8 mouse cellular contexts compared by ENCODE assay signal in the genomic region with DNA sequence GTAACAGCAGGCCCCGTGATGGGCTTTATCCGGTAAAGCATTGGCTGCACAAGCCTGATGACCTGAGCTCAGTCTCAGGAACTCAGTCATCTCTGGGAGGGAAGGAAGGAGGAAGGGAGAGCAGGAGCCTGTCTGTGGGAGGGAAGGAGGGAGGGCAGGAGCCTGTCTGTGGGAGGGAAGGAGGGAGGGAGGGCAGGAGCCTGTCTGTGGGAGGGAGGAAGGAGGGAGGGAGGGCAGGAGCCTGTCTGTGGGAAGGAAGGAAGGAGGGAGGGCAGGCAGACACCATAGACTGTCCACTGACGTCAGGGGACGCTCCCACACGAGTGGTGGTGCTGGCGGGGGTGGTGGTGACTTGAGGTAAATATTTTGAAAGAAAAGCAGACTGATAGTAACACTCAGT. TPM values are rescaled to one million over a fixed set of nuclear protein-coding genes. Genes with fewer than 3 reads are reported as not detected.
DNase-seq lines count a peak whose midpoint lies in the region; ATAC-seq and TF ChIP-seq lines count a peak whose summit lies in the region.

No protein-coding gene starts in this region.

- H3K4me2 ChIP-seq in heart, embryonic 13.5 days, result no peak overlapping the region
- H3K4me2 ChIP-seq in forebrain, embryonic 15.5 days (replicated peaks), result no peak overlapping the region
- H3K4me2 ChIP-seq in liver, postnatal 0 days (ENCODE audit: low read depth, low read length), result no peak overlapping the region

- 79% methylated on average over 6 of the region's 6 CpGs for WGBS in heart, embryonic 13.5 days
- 87% methylated on average over 6 of the region's 6 CpGs for WGBS in forebrain, embryonic 15.5 days
- 81% methylated on average over 6 of the region's 6 CpGs for WGBS in liver, postnatal 0 days (ENCODE audit: insufficient replicate concordance)

- H3K9ac ChIP-seq in heart, embryonic 13.5 days, result no peak overlapping the region
- no peak overlapping the region for H3K9ac ChIP-seq in forebrain, embryonic 15.5 days (replicated peaks)
- H3K9ac ChIP-seq in liver, postnatal 0 days (replicated peaks), result no peak overlapping the region

- intact Hi-C loops in heart, postnatal 25 days (cut with DNase I), result no loop called here

- no peak overlapping the region for H3K27ac ChIP-seq in heart, embryonic 13.5 days (replicated peaks)
- no peak overlapping the region for H3K27ac ChIP-seq in forebrain, embryonic 15.5 days (replicated peaks)
- no peak overlapping the region for H3K27ac ChIP-seq in liver, postnatal 0 days (ENCODE audit: low read depth)

- no peaks in the 10 kb centered on the region for H3K4me1 ChIP-seq in heart, embryonic 13.5 days
- H3K4me1 ChIP-seq in forebrain, embryonic 15.5 days, result no peaks in the 10 kb centered on the region
- no peaks in the 10 kb centered on the region for H3K4me1 ChIP-seq in liver, postnatal 0 days (ENCODE audit: insufficient read depth)

- no peak overlapping the region for H3K4me3 ChIP-seq in heart, embryonic 13.5 days
- no peak overlapping the region for H3K4me3 ChIP-seq in forebrain, embryonic 15.5 days
- no peak overlapping the region for H3K4me3 ChIP-seq in liver, postnatal 0 days (ENCODE audit: low read depth, low read length)

- H3K9me3 ChIP-seq in heart, embryonic 13.5 days, result no peaks in the 10 kb centered on the region
- H3K9me3 ChIP-seq in forebrain, embryonic 15.5 days, result no peaks in the 10 kb centered on the region
- H3K9me3 ChIP-seq in liver, postnatal 0 days (ENCODE audit: low read length), result no peaks in the 10 kb centered on the region

- 0 out of 2 replicates have a peak, but pooled peaks have one; percentile 42 for ATAC-seq in heart, embryonic 13.5 days (ENCODE audit: extremely low read depth, insufficient number of reproducible peaks, low FRiP score, low TSS enrichment)
- ATAC-seq in forebrain, embryonic 15.5 days (replicated peaks), result peak; percentile 71; the same call in 1 of the 2 replicates
- peak; percentile 68 for ATAC-seq in liver, postnatal 0 days

- peaks cover 87% of the 10 kb centered on the region for H3K36me3 ChIP-seq in heart, embryonic 13.5 days
- peaks cover 24% of the 10 kb centered on the region for H3K36me3 ChIP-seq in forebrain, embryonic 15.5 days
- H3K36me3 ChIP-seq in liver, postnatal 0 days (replicated peaks; ENCODE audit: insufficient read depth, low read length), result peaks cover 67% of the 10 kb centered on the region

- no peak for DNase-seq in heart, postnatal 25 days (ENCODE audit: low spot score)
- DNase-seq in CD4-positive helper T cell, adult 2 months (ENCODE audit: low read depth, low spot score), result peak; percentile 42
- peak; percentile 44 for DNase-seq in liver, postnatal 0 days
- no peak for DNase-seq in natural killer cell, adult 2 months (ENCODE audit: low spot score in 2 of 2)
- DNase-seq in thymus, postnatal 36 days, result no peak
- DNase-seq in adrenal gland, postnatal 25 days, result no peak

- no peak for TF ChIP-seq CTCF in liver, postnatal 0 days (IDR thresholded peaks at IDR 0.05; ENCODE audit: low read depth)

- no peaks in the 10 kb centered on the region for H3K27me3 ChIP-seq in heart, embryonic 13.5 days (replicated peaks)
- no peaks in the 10 kb centered on the region for H3K27me3 ChIP-seq in forebrain, embryonic 15.5 days
- no peaks in the 10 kb centered on the region for H3K27me3 ChIP-seq in liver, postnatal 0 days (ENCODE audit: insufficient read depth, low read length)

- no peak for TF ChIP-seq EP300 in liver, postnatal 0 days (IDR thresholded peaks at IDR 0.05; ENCODE audit: low read depth)

RNA-seq across cellular contexts. Expression of a gene that starts 31.9 kb away (rescaled TPM):
- 2.7 and 3.2 TPM in 2 replicates for polyA plus RNA-seq in heart, embryonic 13.5 days (2015; fragmentation: Nextera tagmentation; extraction: Ambion mirVana)
- total RNA-seq in heart, postnatal 25 days (2021), result 1 to 10 TPM; 3.7 to 3.8 TPM
- polyA plus RNA-seq in forebrain, embryonic 15.5 days (2015; fragmentation: Nextera tagmentation; extraction: Ambion mirVana), result 2.1 and 3.7 TPM in 2 replicates
- polyA plus RNA-seq in liver, postnatal 0 days (2015; fragmentation: Nextera tagmentation; extraction: Ambion mirVana), result 0.59 and 0.67 TPM in 2 replicates
- 1.3 and 2.0 TPM in 2 replicates for total RNA-seq in adrenal gland, postnatal 25 days (2021)

RNA-seq across cellular contexts. Expression of a gene that starts 36.8 kb away (rescaled TPM):
- 17.3 and 17.8 TPM in 2 replicates for polyA plus RNA-seq in heart, embryonic 13.5 days (2015; fragmentation: Nextera tagmentation; extraction: Ambion mirVana)
- 1 to 10 TPM; 1.1 TPM for total RNA-seq in heart, postnatal 25 days (2021)
- 12.6 and 14.6 TPM in 2 replicates for polyA plus RNA-seq in forebrain, embryonic 15.5 days (2015; fragmentation: Nextera tagmentation; extraction: Ambion mirVana)
- 8.2 and 9.0 TPM in 2 replicates for polyA plus RNA-seq in liver, postnatal 0 days (2015; fragmentation: Nextera tagmentation; extraction: Ambion mirVana)
- total RNA-seq in adrenal gland, postnatal 25 days (2021), result 4.0 and 7.1 TPM in 2 replicates

RNA-seq across cellular contexts. Expression of a gene that starts 58.4 kb away (rescaled TPM):
- polyA plus RNA-seq in heart, embryonic 13.5 days (2015; fragmentation: Nextera tagmentation; extraction: Ambion mirVana), result 0.60 and 1.0 TPM in 2 replicates
- under 1 TPM; 0.22 to 0.29 TPM for total RNA-seq in heart, postnatal 25 days (2021)
- polyA plus RNA-seq in forebrain, embryonic 15.5 days (2015; fragmentation: Nextera tagmentation; extraction: Ambion mirVana), result 0.60 and 1.3 TPM in 2 replicates
- polyA plus RNA-seq in liver, postnatal 0 days (2015; fragmentation: Nextera tagmentation; extraction: Ambion mirVana), result 0.11 TPM in 1 of 2 replicates, not detected in the other
- total RNA-seq in adrenal gland, postnatal 25 days (2021), result 0.79 and 1.0 TPM in 2 replicates

Comparison
In these comparisons a context has a peak if more than half of its experiments do, and no peak if none do; other contexts are left out.
1. DNase-seq: peak in CD4-positive helper T cell, adult 2 months (single experiment) and liver, postnatal 0 days (single experiment); none in heart, postnatal 25 days (single experiment), natural killer cell, adult 2 months (0 of 2), thymus, postnatal 36 days (0 of 2) and adrenal gland, postnatal 25 days (single experiment).
2. Peak in every context shown above with its lines, with median percentiles within 50 percentile points of each other: ATAC-seq.